Mouse (Mus musculus) T-helper 1 cell (primary cell): ENCODE measurements at regions not wholly inside any gene's neighbourhood (a gene's known extent, or its start where the extent isn't known, plus 50 kb on each side); places are given as distances from the start of the nearest gene placed in this dataset.

Experiments used
- in situ Hi-C: fragments of 300-600 bp; cut with MboI, MseI; formaldehyde crosslinking; loops from one replicate; pipeline ENCODE4 v1.15.1; 2025; ENCODE audit warnings: high pct_unique_total_duplicates

DNA sequence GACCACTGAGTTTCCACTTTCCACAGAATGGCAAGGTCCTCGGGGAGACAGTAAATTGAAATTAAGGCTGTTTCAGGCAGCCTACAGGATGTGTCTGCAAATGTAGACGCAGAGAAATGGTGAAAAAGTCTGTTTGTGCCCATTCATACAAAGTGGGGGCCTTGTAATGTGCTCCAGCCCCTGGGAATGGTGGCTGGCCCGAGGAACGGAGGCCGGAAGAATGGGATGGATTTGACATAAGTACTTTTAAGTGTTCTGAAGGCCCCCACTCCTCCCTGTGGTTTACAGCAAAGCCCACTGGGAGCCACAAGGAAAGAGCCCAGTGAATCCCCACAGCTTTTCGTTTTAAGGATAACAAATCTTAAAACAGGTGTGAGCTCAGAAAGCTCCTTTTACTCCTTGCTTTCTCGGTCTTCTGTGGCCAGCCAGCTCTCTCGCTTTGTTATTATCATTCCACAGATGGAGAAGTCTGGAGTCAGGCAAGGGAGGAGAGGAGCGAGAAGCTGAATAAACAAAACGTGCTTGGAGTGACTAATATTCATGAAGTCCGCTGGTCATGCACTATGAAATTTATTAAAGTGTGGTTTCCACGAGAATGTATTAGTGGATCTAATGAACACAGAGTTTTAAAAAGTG, 337.7 kb downstream of the Hlx start:
- in situ Hi-C loops = no loop called here

DNA sequence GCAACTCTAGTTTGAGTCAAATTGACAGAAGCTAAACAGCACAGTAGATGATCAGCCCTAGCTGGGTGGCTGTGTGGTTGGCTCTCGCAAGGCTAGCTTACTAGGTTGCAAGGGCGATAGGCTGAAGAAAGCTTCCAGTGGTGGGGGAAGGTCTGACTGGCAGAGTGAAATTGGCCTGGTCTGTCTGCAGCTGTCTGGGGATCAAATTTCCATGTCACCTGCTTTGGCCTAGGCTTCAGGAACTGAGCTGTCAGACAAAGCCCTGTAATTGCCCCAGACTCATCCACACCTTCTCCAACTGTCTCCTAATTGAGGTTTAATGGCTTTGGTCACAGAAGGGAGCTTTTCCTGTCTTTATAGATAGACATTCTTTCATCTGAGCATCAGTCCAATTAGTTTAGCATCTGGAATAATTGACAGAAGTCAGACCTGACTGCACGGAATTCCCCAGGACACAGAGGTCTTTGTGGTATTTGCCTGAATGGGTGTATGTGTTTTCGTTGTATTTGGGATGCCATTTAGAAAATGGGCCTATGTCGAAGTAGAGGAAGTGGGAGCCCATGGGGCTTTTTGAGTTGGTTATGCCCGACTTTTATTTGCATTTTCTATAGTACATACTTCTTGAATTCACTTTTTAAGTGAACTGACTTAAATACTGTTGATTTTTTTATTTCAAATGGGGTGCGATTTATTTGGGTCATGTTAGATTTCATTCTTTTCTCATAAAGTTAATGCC, 348.2 kb downstream of the Hlx start:
- in situ Hi-C loops = loop anchor here (5.0 kb wide), 1 partner anchor 107 kb away; no protein-coding TSS in a partner anchor

DNA sequence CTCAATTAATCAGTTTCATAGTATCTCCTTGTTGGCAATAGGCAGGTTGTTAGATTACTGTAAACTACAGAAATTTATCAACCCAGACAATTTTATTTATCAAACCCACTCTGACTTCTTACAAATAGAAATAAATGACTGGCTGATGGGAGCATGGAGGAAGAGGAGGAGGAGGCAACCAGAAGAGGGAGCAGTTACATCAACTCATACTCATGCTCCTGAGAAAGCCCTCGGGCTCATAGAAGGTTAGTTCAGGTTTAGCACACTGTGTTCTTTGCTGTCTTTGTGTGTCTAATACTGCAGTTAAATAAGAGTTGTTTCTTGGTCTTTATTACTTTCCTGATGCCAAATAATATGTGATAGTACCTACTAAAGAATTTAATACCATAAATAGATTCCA, 344.6 kb upstream of the 1700056E22Rik start:
- in situ Hi-C loops = no loop called here

DNA sequence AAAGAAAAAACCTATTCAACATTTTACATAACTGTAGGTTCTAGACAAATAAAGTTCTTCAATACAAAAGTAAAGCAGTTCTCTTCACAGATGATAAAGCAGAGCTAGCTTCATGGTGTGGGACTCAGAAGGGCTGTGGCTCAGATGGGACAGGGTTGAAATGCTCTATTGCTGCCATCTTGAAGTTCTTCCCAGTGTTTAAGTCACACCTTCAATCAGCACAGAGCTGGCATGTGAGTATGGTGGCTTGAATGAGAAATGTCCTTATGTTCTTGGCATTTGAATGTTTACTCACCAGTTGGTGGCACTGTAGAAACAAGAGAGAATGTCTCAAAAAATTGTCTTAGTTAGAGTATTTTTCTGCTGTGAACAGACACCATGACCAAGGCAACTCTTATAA, 330.9 kb upstream of the 1700056E22Rik start:
- in situ Hi-C loops = no loop called here

DNA sequence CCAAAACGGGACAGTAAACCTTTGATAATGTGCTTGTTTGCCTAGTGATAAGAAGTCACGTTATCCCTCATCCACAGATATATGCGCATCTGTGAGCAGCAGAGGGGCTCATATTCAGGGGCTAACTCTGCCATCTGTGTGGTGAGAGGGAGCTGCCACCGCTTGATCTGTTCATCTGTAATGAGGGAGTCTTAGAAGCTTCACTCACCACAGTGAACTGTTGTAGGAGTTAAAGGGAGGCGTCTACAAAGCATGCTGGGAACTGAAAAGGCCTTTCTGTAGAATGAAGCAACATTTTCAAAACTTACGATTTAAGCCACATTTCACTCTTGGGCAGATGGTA, 324.1 kb upstream of the 1700056E22Rik start:
- in situ Hi-C loops = no loop called here

DNA sequence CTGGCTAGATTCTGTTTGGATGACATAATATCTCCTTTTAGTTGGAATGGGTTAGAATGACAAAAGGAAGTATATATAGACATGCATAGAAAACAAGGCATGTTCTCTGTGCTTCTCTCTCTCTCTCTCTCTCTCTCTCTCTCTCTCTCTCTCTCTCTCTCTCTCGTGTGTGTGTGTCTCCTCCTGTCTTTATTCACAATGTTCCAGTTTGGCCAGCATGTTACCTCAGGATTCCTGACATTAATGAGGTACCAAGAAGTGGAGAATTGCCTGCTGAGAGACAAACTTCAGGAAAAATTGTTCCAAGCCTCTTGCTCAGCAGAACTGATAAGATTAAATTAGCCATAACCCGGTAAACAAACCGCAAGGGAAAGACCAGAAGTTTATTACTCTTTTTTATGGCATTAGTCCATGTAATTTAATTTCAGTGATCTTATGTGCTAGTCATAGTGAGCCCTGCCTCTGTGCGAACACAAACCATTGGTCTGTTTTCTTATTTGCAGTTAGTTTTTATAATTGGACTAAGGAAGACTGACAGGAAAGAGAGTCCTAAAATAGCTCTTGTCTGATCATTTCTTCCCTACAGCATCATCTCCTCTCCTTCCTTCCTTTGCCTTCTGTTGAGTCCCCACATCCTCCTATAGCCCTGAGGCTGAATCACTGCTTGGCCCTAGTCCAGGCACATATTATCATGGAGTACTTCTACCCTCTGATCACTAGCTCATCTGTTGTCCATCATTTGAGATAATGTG, 323.5 kb upstream of the 1700056E22Rik start:
- in situ Hi-C loops = no loop called here

DNA sequence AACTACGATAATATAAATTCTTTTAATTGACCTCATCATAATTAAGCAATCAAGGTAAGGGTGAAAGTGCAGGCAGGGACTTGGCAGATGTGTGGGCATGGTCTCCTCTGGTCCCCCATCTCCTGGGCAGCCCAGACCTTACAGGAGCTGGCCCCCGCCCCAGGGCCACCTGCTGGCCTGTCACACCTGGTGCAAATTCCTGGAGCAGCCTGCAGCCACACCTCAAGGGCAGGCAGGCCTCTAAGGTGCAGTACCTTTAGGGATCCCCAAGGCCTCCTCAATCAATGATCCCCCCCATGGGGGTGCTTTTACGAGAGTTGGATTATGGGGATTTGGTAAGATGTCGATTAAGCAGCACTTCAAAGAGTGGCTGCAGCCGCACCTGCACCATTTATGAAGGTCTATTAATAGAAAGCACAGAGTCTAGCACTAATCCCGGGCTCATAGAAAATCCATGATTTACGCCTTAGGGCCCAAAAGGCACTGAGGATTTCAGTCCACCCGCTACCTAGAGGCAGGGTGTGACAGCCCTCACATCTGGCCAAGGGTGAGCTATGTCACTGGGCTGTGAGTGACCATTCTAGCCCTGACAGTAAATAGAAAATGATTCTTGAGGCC, 319.8 kb upstream of the 1700056E22Rik start:
- in situ Hi-C loops = no loop called here

DNA sequence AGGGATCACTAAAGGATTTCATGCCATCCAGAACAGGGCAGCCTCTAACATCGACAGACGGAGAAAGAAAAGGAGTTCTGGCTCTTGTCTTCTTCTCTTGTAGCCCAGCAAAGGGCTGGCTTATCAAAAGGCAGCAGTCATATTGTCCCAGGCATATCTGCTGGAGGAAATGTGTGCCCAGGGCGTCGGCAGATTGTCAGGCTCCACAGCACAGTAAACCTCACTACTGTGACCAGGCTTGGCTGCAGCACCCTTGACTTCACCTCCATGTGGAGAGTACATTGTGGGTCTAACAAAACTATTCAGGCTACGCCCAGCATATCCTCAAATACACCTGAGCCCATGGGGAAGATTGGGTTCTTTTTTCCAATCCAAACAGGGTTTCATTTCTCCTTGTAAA, 317.7 kb upstream of the 1700056E22Rik start:
- in situ Hi-C loops = no loop called here

DNA sequence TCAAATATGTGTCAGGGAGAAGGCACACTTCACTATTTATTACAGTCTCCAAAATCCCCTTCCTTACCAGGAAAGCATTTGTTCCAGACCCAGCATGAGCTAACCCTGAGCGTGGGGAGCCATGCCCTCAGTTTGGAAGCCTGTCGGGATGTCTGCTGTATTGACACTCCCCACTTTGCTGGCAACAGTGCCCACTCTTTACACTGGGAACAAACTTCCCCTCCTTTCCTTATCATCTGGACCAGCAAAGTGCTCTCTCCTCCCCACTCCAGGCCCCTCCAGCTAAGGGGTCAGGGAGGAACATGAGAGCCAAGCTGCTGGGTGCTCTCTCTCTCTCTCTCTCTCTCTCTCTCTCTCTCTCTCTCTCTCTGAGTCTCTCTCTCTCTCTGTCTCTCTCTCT, 310.7 kb upstream of the 1700056E22Rik start:
- in situ Hi-C loops = no loop called here

DNA sequence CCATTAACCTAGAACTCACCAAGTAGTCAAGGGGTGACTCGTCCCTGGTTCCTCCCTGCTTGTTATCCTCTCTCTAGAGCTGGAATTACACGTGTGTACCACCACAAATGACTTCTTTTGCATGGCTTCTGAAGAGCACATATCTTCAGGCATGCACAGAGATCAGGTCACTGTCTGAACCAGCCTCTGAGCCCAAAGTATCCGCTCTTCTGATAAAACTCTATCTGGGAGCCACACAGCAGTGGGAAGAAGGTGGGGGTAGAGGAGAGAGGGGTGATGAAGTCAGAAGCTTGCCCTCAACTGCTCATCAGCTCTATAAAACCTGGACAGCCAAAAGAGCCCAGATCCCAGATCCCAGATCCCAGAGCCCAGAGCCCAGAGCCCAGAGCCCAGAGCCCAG, 301.9 kb upstream of the 1700056E22Rik start:
- in situ Hi-C loops = no loop called here

DNA sequence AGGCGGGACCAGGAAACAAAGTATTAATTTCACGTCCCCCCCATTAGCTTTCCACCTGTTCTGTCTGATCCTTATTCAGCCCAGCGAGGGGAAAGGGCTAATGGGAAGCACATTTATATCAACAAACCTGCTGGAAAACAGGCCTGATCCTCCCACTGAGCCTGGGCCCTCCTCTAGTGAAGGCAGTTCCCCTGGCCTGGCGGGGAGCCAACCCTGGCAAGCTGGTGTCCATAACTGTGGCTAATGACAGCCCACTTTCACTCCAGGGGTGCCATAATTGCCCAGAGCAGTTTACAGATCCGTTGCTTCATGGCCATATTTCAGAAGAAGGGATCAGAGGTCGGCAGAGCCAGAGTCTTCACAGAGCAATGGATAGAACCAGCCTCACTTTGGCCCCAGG, 301.2 kb upstream of the 1700056E22Rik start:
- in situ Hi-C loops = no loop called here

DNA sequence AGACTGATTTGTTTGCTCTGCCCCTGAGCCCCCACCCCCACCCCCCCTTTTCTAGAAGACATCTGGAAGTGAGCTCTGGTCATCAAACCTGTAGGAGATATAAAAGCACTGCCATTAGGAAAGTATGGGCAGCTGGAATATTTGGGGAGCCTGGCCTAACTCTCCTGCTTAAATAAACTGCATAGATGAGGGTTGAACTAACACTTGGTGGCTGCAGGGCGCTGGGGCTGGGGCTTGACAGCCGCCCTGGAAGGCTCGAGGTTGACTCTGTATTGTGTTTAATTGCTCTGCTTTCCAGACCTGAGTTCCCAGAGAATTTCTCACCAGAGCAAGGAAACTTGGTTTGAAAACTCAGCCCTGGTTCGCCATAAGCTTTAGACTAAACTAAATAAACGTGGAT, 300.7 kb upstream of the 1700056E22Rik start:
- in situ Hi-C loops = no loop called here

DNA sequence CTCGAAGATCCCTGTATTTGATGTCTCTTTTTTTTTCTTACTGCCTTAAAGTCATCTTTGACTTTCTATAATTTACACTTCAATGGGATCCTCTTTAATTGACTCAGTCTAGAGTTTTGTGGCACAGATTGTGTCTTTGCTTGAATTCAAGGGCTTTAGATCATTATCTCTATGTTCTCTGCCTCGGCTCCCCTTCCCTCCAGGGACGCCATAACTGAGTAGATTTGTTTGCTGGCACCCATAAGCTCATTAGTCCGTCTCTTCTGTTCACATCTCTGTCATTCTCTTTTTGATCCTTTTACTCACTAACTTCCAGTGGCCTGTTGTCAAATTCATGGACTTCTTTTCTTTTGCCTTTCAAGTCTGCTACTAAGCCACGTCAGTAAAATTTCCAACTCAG, 299.0 kb upstream of the 1700056E22Rik start:
- in situ Hi-C loops = no loop called here

DNA sequence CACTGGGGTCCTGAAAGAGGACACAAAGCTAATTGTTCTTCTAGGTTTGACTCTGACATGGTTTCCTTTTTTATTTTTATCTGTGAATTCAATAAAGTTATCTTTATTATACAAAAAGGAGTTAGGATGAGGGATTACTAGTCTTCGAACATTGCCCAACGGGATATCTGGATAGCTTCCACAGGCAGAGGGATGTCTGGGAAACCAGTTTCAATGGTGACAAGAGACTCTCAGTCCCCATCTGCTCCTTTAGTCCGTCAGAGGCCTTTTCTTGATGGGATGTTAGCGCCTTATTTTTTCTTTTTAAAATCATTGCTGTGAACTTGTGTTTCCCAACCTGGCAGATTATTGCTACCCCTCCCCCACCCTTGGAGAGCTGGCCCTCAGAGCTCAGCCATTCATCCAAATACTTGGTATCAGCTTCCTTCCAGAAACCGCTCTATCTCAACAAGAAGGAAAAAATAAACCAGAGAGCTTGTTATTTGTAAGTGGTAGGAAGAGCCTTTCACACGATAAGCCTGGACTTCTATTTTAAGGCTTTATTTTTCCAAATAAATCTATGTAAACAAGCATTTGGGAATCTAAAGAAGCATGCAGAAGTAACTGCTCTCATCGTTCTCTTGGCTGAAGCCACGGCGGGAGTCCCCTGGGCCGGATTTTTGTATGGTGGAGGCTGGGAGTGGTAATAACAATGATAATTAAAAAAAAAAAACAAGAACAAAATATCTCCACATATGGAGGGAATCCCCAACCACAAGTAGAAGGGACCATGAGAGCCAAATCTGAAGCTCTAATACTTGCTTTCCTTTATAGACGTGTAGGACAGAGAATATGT, 296.6 kb upstream of the 1700056E22Rik start:
- in situ Hi-C loops = no loop called here

DNA sequence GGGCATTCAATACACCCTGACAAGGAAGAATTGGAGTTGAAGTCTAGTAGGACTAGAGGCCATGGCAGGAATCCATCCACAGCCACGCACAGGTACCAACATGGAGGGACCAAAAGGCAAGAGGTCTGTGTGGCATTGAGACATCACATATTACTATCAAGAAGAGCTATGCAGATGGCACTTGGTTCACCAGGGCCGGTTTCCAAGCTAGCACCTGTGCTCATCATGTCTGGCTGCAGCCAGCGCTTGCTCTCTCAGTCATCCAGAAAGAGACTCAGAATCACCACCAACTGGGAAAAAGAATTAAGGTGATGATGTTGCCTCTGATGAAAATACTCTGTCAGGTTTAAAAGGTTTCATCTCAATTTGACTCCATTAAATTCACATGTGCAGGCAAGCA, 292.1 kb upstream of the 1700056E22Rik start:
- in situ Hi-C loops = no loop called here

DNA sequence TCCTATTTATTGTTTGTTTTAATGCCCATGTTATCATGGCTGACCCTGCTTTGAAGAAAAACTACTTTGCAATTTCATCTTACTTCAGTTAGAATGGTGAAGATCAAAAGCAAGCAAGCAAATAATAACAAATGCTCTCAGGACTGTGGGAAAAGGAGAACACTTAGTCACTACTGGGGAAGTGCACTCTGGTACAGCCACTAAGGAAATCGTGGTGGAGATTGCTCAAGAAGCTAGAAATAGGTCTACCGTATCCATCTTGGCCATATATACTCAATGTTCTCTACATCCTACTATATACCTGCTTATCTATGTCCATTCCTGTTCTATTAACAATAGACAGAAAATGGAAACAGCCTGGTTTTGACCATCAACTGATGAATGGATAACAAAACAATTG, 290.1 kb upstream of the 1700056E22Rik start:
- in situ Hi-C loops = no loop called here

DNA sequence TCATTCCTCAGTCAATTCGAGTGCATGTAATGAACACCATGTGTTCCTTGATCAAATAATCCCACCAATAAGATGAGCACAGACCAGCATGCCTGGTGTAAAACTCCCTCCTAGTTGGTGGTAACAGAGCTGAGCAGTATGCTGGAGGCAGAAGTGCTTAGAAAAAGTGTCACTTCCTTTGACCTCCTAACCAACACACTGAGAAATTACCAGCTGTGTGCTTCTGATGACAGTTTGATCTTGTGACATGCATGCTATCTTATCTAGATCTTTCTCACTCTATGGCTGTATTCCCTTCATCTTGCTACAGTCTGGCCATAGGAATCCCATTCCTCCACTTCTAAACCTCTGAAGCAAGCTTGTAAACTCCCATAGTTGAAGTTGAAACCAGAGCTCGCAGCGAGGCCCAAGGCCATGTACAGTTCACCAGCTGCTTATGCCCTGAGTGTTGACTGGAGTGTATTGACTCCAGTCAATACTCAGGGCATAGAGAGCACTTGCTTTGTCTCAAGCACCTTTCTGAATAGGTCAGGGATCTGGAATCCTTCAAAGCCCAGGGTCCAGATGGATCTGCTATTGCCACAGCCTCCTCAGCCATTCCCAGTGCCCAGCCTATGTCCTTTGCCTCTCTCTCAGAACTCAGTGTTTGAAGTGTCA, 286.5 kb upstream of the 1700056E22Rik start:
- in situ Hi-C loops = no loop called here

DNA sequence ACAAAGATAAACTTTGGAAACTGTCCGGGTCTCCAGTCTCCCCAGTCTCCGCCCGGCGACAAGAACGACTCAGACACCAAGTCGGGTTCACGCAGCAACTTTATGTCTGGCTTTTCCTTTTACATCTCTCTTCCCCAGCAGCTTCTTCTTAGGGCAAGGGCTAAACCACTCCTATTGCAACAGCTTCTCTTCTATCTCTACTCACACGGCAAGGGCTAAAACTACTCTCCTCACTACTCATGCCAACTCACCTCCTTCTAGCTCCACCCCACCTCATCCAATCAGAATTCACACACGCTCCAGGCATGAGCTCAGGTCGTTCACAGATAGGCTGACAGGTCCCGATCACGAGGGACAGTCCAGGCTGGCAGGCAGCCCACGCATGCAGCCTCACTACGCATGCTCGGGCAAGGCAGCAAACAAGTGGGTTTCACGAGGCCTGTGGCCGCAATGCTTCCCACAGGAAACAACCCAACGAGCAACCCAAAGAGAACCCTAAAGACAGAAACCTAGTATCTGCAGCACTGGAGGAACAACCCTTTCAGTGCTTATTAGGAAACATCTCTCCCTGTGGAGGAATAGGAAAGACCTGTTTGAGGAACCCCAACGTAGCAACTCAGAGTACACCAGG, 276.2 kb upstream of the 1700056E22Rik start:
- in situ Hi-C loops = no loop called here

DNA sequence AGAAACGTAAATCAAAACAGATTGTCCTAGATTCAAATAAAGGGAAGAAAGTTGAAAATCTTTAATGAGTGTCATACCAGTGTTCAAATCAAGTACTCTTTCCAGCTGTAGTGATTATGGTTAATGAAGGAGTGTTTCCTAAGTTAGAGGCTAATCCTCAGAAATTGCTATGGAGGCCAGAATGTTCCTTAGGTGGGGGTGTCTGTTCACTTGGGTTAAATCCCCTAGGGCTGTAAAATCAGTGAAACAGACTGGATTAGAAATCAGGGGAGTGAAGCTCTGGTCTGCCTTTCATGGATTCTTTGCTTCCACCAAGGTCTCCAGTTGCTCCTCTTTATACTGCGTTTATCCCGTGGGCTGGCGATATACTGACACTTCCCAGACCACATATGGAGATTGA, 270.7 kb upstream of the 1700056E22Rik start:
- in situ Hi-C loops = no loop called here

DNA sequence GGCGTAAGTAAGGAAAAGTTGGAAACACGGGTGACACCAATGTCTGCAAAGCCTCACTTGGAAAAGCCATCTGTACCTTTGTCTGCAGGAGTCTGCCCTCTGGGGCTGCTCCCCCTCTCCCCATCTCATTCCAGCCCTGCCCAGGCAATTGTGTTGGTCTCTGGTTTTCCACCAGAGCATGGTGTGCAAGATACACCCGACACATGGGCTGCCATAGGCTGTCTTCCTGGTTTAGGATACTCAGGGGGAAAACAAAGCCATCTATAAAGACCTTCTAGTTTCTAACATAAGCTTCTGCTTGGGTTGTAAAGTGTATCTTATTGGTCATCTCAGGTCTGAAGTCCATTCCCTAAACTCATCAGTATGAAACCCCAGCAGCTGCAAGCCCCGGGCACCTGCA, 270.1 kb upstream of the 1700056E22Rik start:
- in situ Hi-C loops = no loop called here

DNA sequence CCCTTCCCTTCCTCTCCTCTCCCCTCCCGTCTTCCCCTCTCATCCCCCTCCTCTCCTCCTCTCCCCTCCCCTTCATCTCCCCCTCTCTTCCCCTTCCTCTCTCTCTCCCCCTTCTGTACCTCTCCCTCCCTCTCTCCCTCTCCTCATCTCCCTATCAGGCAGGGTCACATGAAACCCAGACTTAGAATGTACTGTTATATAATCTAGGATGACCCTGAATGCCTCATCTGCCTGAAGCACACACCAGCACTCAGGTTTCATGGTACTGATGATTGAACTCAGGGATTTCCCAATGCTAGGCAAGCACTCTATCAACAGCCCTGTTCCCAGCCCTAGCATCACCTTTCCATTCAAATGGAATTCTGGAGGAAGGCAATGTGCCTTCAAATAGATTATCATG, 264.6 kb upstream of the 1700056E22Rik start:
- in situ Hi-C loops = no loop called here
